Mouse (Mus musculus) forebrain, postnatal 0 days (tissue): ENCODE results near the gene Hao2. TPM values are rescaled to one million over a fixed set of nuclear protein-coding genes. Genes with fewer than 3 reads are reported as not detected.

ENCODE experiments used
- ATAC-seq: fragments of 200-750 bp; cut with Nextera tagmentation; 2 replicates; pipeline ENCODE4 v1.8.0; 2017; ENCODE audit warnings: mild to moderate bottlenecking, moderate library complexity
- DNase-seq: peaks from one replicate; pipeline ENCODE4 v3.0.0-alpha.2; 2015
- H3K27ac ChIP-seq: fragments of 300-500 bp; sonication (generic); 2 replicates; pipeline ENCODE4 v1.5.1; 2014; ENCODE audit warnings: low read depth, mild to moderate bottlenecking, antibody characterized with exemption, low read length, moderate library complexity, mixed read lengths
- H3K27me3 ChIP-seq: fragments of 300-500 bp; sonication (generic); 2 replicates; pipeline ENCODE4 v1.6.1; 2014; ENCODE audit warnings: mild to moderate bottlenecking, low read length, mixed read lengths; ENCODE audit not compliant: insufficient read depth
- H3K36me3 ChIP-seq: fragments of 300-500 bp; sonication (generic); 2 replicates; pipeline ENCODE4 v1.6.1; 2014; ENCODE audit warnings: mild to moderate bottlenecking, moderate library complexity; ENCODE audit not compliant: insufficient read depth
- H3K4me1 ChIP-seq: fragments of 300-500 bp; sonication (generic); 2 replicates; pipeline ENCODE4 v1.6.1; 2014; ENCODE audit warnings: antibody characterized with exemption; ENCODE audit not compliant: insufficient read depth
- H3K4me2 ChIP-seq: fragments of 300-500 bp; sonication (generic); 2 replicates; pipeline ENCODE4 v1.6.1; 2014; ENCODE audit warnings: low read depth, mild to moderate bottlenecking, moderate library complexity
- H3K4me3 ChIP-seq: fragments of 300-500 bp; sonication (generic); 2 replicates; pipeline ENCODE4 v1.5.1; 2014; ENCODE audit warnings: low read depth, low read length, mixed read lengths
- H3K9ac ChIP-seq: fragments of 300-500 bp; sonication (generic); 2 replicates; pipeline ENCODE4 v1.6.1; 2014; ENCODE audit warnings: mild to moderate bottlenecking
- H3K9me3 ChIP-seq: fragments of 300-500 bp; sonication (generic); 2 replicates; pipeline ENCODE4 v1.6.1; 2016; ENCODE audit warnings: low read length
- CTCF ChIP-seq: sonication (generic); IDR thresholded peaks from 2 replicates; pipeline ENCODE4 v1.5.1; 2016; ENCODE audit warnings: antibody characterized with exemption, control low read depth, low read depth
- WGBS: fragments of 180-500 bp; shearing (Covaris S2); extraction: QIAGEN DNeasy Blood & Tissue Kit; methylation state at CpG from one replicate; pipeline ENCODE4 v1.1.7; 2014; 5-methylcytosine and 5-hydroxymethylcytosine counted together
- polyA plus RNA-seq: library from polyadenylated mRNA; unstranded; fragments of >200 nt; fragmentation: Nextera tagmentation; extraction: Ambion mirVana; gene quantifications from 2 replicates; pipeline ENCODE4 v1.2.1, GENCODE M21; 2015
- total RNA-seq: library from RNA; depleted of rRNA; stranded (reverse); fragments of >200 nt; gene quantifications from 2 replicates; pipeline ENCODE4 v1.2.3, GENCODE M21; 2014

Hao2 gene
- total and polyA plus RNA-seq, 2 experiments from 2014 or later = not detected

DNA sequence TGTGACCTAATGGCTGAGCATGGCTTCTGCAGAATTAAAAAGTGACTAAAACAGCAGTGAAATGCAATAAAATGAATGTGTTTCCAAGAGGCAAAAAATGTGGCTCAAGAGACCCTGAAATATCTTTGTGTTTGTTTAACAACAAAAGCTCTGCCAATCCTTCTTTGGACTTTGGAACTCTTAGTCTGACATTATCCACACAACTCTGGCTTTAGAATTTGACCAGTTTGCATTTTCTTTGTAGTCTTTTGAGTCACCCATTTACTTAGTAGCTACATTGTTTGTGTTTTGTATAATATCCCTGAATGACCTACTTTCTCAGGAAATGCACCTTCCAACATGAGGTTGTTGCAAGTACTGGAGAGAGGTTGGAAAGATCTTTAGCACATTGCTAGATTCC lies 39.4 kb upstream of the Hao2 start:
- H3K27ac ChIP-seq = no peak overlapping the region
- no peak overlapping the region for H3K4me3 ChIP-seq
- DNase-seq = no peak
- H3K4me2 ChIP-seq = no peak overlapping the region
- ATAC-seq = no peak
- no peak overlapping the region for H3K9ac ChIP-seq
- no peaks in the 10 kb centered on the region for H3K4me1 ChIP-seq
- no peaks in the 10 kb centered on the region for H3K27me3 ChIP-seq
- no peak for TF ChIP-seq CTCF
- no peaks in the 10 kb centered on the region for H3K36me3 ChIP-seq
- no peaks in the 10 kb centered on the region for H3K9me3 ChIP-seq

DNA sequence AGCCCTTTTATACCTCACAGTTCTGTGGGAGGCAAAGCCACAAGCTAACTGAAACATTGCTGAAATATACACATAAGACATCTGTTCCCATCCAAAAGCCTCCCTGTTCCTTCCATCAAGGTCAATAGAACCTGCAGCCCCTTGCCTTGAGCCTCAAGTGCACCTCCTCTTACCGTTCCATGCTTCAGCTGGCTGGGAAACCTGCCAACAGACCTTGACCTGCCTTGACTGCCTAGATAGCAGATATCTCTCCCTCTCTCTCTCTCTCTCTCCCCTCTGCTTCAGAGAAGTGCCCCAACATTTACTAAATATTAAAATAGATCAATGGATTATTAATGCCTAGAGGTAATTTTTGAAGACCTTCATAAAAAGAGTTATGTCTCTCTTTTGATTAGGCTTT lies 38.8 kb upstream of the Hao2 start:
- Histone ChIP-seq H3K9me3 (no peaks in the 10 kb centered on the region), H3K27ac (no peak overlapping the region), H3K4me1 (no peaks in the 10 kb centered on the region), H3K9ac (no peak overlapping the region), H3K4me3 (no peak overlapping the region), H3K27me3 (no peaks in the 10 kb centered on the region), H3K36me3 (no peaks in the 10 kb centered on the region), H3K4me2 (no peak overlapping the region)
- no peak for TF ChIP-seq CTCF
- WGBS = 43% methylated on average over 1 of the region's 1 CpGs
- no peak for DNase-seq
- ATAC-seq = no peak

DNA sequence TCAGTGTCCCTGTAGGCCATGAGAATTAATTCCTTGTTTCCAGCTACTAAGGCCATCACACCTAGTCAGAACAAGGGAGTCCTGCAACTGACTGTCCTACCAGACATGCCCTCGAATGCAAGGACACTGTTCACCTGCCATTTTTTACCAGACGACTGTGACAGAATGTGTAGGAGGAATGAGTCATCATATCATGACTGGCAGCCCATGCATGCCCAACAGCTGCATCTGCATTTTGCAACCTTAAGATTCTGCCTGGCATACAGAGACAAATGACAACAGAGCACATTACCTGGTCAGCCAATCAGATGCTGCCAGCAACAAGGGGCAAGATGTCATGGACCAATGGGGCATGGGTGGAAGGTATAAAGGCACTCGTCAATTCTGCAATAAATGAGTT lies 27.4 kb upstream of the Hao2 start:
- Histone ChIP-seq H3K4me1 (no peaks in the 10 kb centered on the region), H3K4me3 (no peak overlapping the region), H3K36me3 (no peaks in the 10 kb centered on the region), H3K4me2 (no peak overlapping the region), H3K27me3 (no peaks in the 10 kb centered on the region), H3K27ac (no peak overlapping the region), H3K9ac (no peak overlapping the region), H3K9me3 (no peaks in the 10 kb centered on the region)
- TF ChIP-seq CTCF = no peak
- DNase-seq = no peak
- ATAC-seq = no peak
- 87% methylated on average over 3 of the region's 3 CpGs for WGBS

DNA sequence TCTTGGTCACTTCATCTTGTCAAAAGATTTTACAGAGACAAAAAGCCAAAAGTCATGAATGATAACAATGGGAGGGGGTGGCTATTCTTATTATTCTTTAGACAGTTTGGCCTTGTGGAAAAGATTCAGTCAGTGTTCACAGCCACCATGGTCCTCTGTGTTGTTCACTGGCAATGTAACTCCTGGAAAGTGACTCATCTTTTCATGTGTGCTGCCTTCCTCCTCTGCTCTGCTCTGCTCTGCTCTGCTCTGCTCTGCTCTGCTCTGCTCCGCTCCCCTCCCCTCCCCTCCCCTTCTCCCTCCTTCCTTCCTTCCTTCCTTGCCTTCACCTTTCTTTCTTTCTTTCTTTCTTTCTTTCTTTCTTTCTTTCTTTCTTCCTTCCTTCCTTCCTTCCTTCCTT lies 24.2 kb upstream of the Hao2 start:
- ATAC-seq (no peak), DNase-seq (no peak)
- Histone ChIP-seq H3K27ac (no peak overlapping the region), H3K9ac (no peak overlapping the region), H3K27me3 (no peaks in the 10 kb centered on the region), H3K4me3 (no peak overlapping the region), H3K4me2 (no peak overlapping the region), H3K4me1 (no peaks in the 10 kb centered on the region), H3K36me3 (no peaks in the 10 kb centered on the region), H3K9me3 (no peaks in the 10 kb centered on the region)
- 56% methylated on average over 1 of the region's 1 CpGs for WGBS
- no peak for TF ChIP-seq CTCF

DNA sequence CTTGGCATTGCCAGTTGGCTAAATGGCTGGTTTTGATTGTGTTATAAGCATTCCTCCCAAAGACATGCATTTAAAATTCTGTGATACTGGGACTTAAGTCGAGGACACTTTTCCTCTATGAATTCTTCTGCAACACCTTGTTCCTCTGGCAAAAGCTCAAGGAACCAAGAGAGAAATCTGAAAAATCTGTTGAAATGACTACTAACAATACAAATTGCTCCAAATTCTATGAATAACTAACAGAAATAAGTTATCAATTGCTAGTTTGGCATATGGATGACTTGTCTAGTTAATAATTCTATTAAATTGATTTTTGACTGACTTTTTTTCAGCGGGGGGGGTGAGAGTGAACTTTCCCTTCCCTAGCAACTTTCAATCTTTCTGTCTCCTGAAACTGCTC lies 23.8 kb upstream of the Hao2 start:
- no peaks in the 10 kb centered on the region for H3K36me3 ChIP-seq
- no peak for TF ChIP-seq CTCF
- ATAC-seq = no peak
- H3K4me1 ChIP-seq = no peaks in the 10 kb centered on the region
- H3K4me2 ChIP-seq = no peak overlapping the region
- H3K9ac ChIP-seq = no peak overlapping the region
- no peaks in the 10 kb centered on the region for H3K27me3 ChIP-seq
- no peaks in the 10 kb centered on the region for H3K9me3 ChIP-seq
- no peak overlapping the region for H3K4me3 ChIP-seq
- WGBS = 73% methylated on average over 2 of the region's 2 CpGs
- H3K27ac ChIP-seq = no peak overlapping the region
- no peak for DNase-seq

DNA sequence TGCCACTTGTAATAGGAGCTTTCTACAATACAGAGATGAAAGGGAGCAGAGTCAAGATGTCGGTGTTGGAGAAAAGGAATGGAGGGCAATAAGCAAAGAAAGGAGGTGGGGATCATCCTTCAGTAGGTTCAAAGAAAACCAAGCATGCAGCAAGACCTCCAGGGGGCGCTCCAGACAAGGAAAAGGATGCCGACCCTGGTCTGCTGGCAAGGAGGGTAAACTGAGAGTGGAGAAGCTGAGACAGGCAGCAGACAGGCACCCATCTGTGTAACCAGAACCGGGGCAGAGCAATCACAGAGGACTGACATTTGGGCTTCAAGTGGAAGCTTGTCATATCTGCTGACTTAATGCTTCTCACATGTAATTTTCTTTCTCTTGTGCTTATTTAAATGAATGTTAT lies 22.6 kb upstream of the Hao2 start:
- Histone ChIP-seq H3K9me3 (no peaks in the 10 kb centered on the region), H3K36me3 (no peaks in the 10 kb centered on the region), H3K27ac (no peak overlapping the region), H3K4me1 (no peaks in the 10 kb centered on the region), H3K4me3 (no peak overlapping the region), H3K9ac (no peak overlapping the region), H3K27me3 (no peaks in the 10 kb centered on the region), H3K4me2 (no peak overlapping the region)
- DNase-seq = peak; percentile 81
- peak; percentile 96 for ATAC-seq
- 7% methylated on average over 4 of the region's 4 CpGs for WGBS
- peak; percentile 76 for TF ChIP-seq CTCF

DNA sequence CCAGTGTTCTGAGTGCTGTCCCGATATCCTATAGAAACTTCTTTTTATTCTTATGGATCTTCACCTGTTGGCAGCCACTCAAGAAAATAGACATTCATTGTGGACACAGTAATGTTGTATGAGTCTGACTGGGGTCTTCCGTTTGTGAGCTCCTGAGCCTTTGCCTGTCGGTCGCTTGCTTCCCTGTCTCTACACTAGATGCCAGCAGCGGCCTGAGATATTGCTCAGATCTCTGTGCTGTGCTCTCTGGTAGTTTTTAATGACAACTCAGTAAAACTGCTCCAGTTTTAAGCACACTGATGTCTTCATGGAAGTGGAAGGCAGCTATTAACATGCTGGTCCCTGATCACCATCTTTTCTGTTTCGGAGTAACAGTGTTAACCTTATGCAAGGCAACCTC lies 20.6 kb upstream of the Hao2 start:
- Histone ChIP-seq H3K27me3 (no peaks in the 10 kb centered on the region), H3K9me3 (no peaks in the 10 kb centered on the region), H3K4me1 (no peaks in the 10 kb centered on the region), H3K4me3 (no peak overlapping the region), H3K27ac (no peak overlapping the region), H3K9ac (no peak overlapping the region), H3K4me2 (no peak overlapping the region), H3K36me3 (no peaks in the 10 kb centered on the region)
- TF ChIP-seq CTCF = peak; percentile 45
- DNase-seq = peak; percentile 34
- WGBS = 80% methylated on average over 6 of the region's 6 CpGs
- peak; percentile 51; the same call in 1 of the 2 replicates for ATAC-seq

DNA sequence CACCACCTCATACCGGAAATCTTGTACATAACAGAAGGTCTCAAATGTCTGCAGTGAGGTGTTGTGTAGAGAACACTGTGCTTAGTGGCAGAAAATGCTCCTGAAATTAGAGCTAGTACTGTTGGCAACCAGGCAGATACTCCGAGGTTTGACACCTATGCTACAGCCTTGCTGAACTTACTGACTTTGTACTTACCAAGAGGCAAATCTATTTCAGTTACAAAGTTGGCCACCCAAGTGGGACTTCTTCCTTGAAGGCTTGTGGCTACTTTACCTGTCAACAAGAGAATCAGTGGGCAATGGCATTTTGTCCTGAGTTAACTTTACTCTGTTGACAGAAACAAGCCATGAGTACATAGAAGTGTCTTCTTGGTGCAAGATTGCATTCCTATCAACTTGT lies 4.6 kb upstream of the Hao2 start:
- DNase-seq (no peak), ATAC-seq (no peak)
- no peak for TF ChIP-seq CTCF
- no peak overlapping the region for H3K4me3 ChIP-seq
- H3K27me3 ChIP-seq = no peaks in the 10 kb centered on the region
- H3K4me1 ChIP-seq = no peaks in the 10 kb centered on the region
- H3K9ac ChIP-seq = no peak overlapping the region
- H3K9me3 ChIP-seq = no peaks in the 10 kb centered on the region
- no peak overlapping the region for H3K4me2 ChIP-seq
- no peak overlapping the region for H3K27ac ChIP-seq
- WGBS = 90% methylated on average over 2 of the region's 2 CpGs
- H3K36me3 ChIP-seq = no peaks in the 10 kb centered on the region
